Mouse (Mus musculus) macrophage (primary cell): ENCODE data around the gene Adcy5. TPM values are rescaled to one million over a fixed set of nuclear protein-coding genes. Genes with fewer than 3 reads are reported as not detected.

Experiments used
- H3K27ac ChIP-seq: fragments of 350-480 bp; formaldehyde crosslinking; 2 replicates; pipeline ENCODE4 v1.9.0; 2021
- H3K36me3 ChIP-seq: fragments of 350-480 bp; formaldehyde crosslinking; 2 replicates; pipeline ENCODE4 v1.9.0; 2021; ENCODE audit errors: inconsistent target
- H3K4me3 ChIP-seq: fragments of 350-480 bp; formaldehyde crosslinking; 2 replicates; pipeline ENCODE4 v1.9.0; 2021; ENCODE audit errors: inconsistent target
- H3K79me2 ChIP-seq: fragments of 350-480 bp; formaldehyde crosslinking; 2 replicates; pipeline ENCODE4 v1.9.0; 2021; ENCODE audit errors: inconsistent target
- WGBS: methylation state at CpG from one replicate; pipeline ENCODE4 v1.1.7; 2026; ENCODE audit warnings: inconsistent platforms; ENCODE audit not compliant: missing documents; 5-methylcytosine and 5-hydroxymethylcytosine counted together
- polyA plus RNA-seq: library from polyadenylated mRNA; stranded (reverse); fragments of 250-400 nt; gene quantifications from 3 replicates; pipeline ENCODE4 v1.2.4, GENCODE M21; 2018; ENCODE audit warnings: inconsistent platforms

The Adcy5 gene
- polyA plus RNA-seq, 1 experiment from 2014 or later = 0.03 TPM

- WGBS = 83% methylated on average over 12 of the region's 12 CpGs
- Histone ChIP-seq H3K4me3 (no peak overlapping the region), H3K79me2 (no peaks in the 10 kb centered on the region), H3K36me3 (no peaks in the 10 kb centered on the region), H3K27ac (no peak overlapping the region)
These were observed 84.8 kb downstream of the Adcy5 start for GRCm38 (mm10) chr16:35239318-35239965.

GRCm38 (mm10) chr16:35239966-35240730 lies 85.5 kb downstream of the Adcy5 start:
- Histone ChIP-seq H3K79me2 (no peaks in the 10 kb centered on the region), H3K27ac (no peak overlapping the region), H3K36me3 (no peaks in the 10 kb centered on the region), H3K4me3 (no peak overlapping the region)
- WGBS = 95% methylated on average over 4 of the region's 4 CpGs

- WGBS = 80% methylated on average over 3 of the region's 3 CpGs
- H3K27ac ChIP-seq = no peak overlapping the region
- no peaks in the 10 kb centered on the region for H3K36me3 ChIP-seq
- no peaks in the 10 kb centered on the region for H3K79me2 ChIP-seq
- no peak overlapping the region for H3K4me3 ChIP-seq
These were observed 92.7 kb downstream of the Adcy5 start for GRCm38 (mm10) chr16:35247364-35247763.

- H3K36me3 ChIP-seq = no peaks in the 10 kb centered on the region
- H3K79me2 ChIP-seq = no peaks in the 10 kb centered on the region
- H3K27ac ChIP-seq = no peak overlapping the region
- no peak overlapping the region for H3K4me3 ChIP-seq
- 76% methylated on average over 9 of the region's 9 CpGs for WGBS
These were observed 94.1 kb downstream of the Adcy5 start for GRCm38 (mm10) chr16:35248825-35249224.

- 97% methylated on average over 3 of the region's 6 CpGs for WGBS
- Histone ChIP-seq H3K4me3 (no peak overlapping the region), H3K36me3 (no peaks in the 10 kb centered on the region), H3K27ac (no peak overlapping the region), H3K79me2 (no peaks in the 10 kb centered on the region)
These were observed 95.1 kb downstream of the Adcy5 start for GRCm38 (mm10) chr16:35249763-35250162.

- Histone ChIP-seq H3K27ac (no peak overlapping the region), H3K4me3 (no peak overlapping the region), H3K36me3 (no peaks in the 10 kb centered on the region), H3K79me2 (no peaks in the 10 kb centered on the region)
- WGBS = 78% methylated on average over 6 of the region's 6 CpGs
These were observed 97.0 kb downstream of the Adcy5 start for GRCm38 (mm10) chr16:35251690-35252089.

GRCm38 (mm10) chr16:35252967-35253366 lies 98.3 kb downstream of the Adcy5 start:
- 84% methylated on average over 6 of the region's 6 CpGs for WGBS
- no peak overlapping the region for H3K4me3 ChIP-seq
- no peak overlapping the region for H3K27ac ChIP-seq
- H3K79me2 ChIP-seq = no peaks in the 10 kb centered on the region
- no peaks in the 10 kb centered on the region for H3K36me3 ChIP-seq

GRCm38 (mm10) chr16:35255981-35256380 lies 101.3 kb downstream of the Adcy5 start:
- 83% methylated on average over 11 of the region's 11 CpGs for WGBS
- no peak overlapping the region for H3K4me3 ChIP-seq
- no peaks in the 10 kb centered on the region for H3K36me3 ChIP-seq
- H3K27ac ChIP-seq = no peak overlapping the region
- H3K79me2 ChIP-seq = no peaks in the 10 kb centered on the region

GRCm38 (mm10) chr16:35270353-35270934 lies 115.8 kb downstream of the Adcy5 start:
- Histone ChIP-seq H3K79me2 (no peaks in the 10 kb centered on the region), H3K36me3 (no peaks in the 10 kb centered on the region), H3K4me3 (no peak overlapping the region), H3K27ac (no peak overlapping the region)
- 43% methylated on average over 10 of the region's 10 CpGs for WGBS

GRCm38 (mm10) chr16:35270945-35271344 lies 116.3 kb downstream of the Adcy5 start:
- Histone ChIP-seq H3K27ac (no peak overlapping the region), H3K79me2 (no peaks in the 10 kb centered on the region), H3K4me3 (no peak overlapping the region), H3K36me3 (no peaks in the 10 kb centered on the region)
- WGBS = 80% methylated on average over 6 of the region's 6 CpGs

- Histone ChIP-seq H3K36me3 (no peaks in the 10 kb centered on the region), H3K4me3 (no peak overlapping the region), H3K27ac (no peak overlapping the region), H3K79me2 (no peaks in the 10 kb centered on the region)
- WGBS = 33% methylated on average over 4 of the region's 4 CpGs
These were observed 116.9 kb downstream of the Adcy5 start for GRCm38 (mm10) chr16:35271572-35271971.

- Histone ChIP-seq H3K27ac (no peak overlapping the region), H3K36me3 (no peaks in the 10 kb centered on the region), H3K4me3 (no peak overlapping the region), H3K79me2 (no peaks in the 10 kb centered on the region)
- whole genome bisulfite sequencing = 70% methylated on average over 4 of the region's 4 CpGs
These were observed 117.7 kb downstream of the Adcy5 start for GRCm38 (mm10) chr16:35272417-35272816.

GRCm38 (mm10) chr16:35278166-35278565 lies 123.5 kb downstream of the Adcy5 start:
- H3K79me2 ChIP-seq = no peaks in the 10 kb centered on the region
- no peaks in the 10 kb centered on the region for H3K36me3 ChIP-seq
- H3K27ac ChIP-seq = no peak overlapping the region
- H3K4me3 ChIP-seq = no peak overlapping the region
- WGBS = 80% methylated on average over 6 of the region's 6 CpGs

GRCm38 (mm10) chr16:35282456-35282855 lies 127.8 kb downstream of the Adcy5 start:
- Histone ChIP-seq H3K4me3 (no peak overlapping the region), H3K36me3 (no peaks in the 10 kb centered on the region), H3K79me2 (no peaks in the 10 kb centered on the region), H3K27ac (no peak overlapping the region)
- whole genome bisulfite sequencing = 94% methylated on average over 2 of the region's 2 CpGs

- WGBS = 82% methylated on average over 9 of the region's 9 CpGs
These were observed 131.1 kb downstream of the Adcy5 start for GRCm38 (mm10) chr16:35285821-35286220.

More at GRCm38 (mm10) chr16:35285821-35286220, 131.1 kb downstream of the Adcy5 start:
- Histone ChIP-seq H3K36me3 (no peaks in the 10 kb centered on the region), H3K27ac (no peak overlapping the region), H3K4me3 (no peak overlapping the region), H3K79me2 (no peaks in the 10 kb centered on the region)
